Mouse (Mus musculus) liver, embryonic 14.5 days (tissue): ENCODE results near the gene Cyth4. TPM values are rescaled to one million over a fixed set of nuclear protein-coding genes. Genes with fewer than 3 reads are reported as not detected.

Source experiments
- ATAC-seq: fragments of 200-750 bp; cut with Nextera tagmentation; 2 replicates; pipeline ENCODE4 v1.8.0; 2017; ENCODE audit warnings: moderate number of reproducible peaks, mild to moderate bottlenecking, moderate library complexity; ENCODE audit not compliant: insufficient read depth
- DNase-seq, 3 experiments: peaks; one replicate each; pipeline ENCODE4 v3.0.0-alpha.2; 2012 to 2013; ENCODE audit warnings: low read depth in 3 of 3, low spot score in 3 of 3
- H3K27ac ChIP-seq: fragments of 300-500 bp; sonication (generic); 2 replicates; pipeline ENCODE4 v1.5.1; 2014; ENCODE audit warnings: moderate library complexity, mild to moderate bottlenecking, control low read depth, inconsistent platforms
- H3K27me3 ChIP-seq: fragments of 300-500 bp; sonication (generic); 2 replicates; pipeline ENCODE4 v1.6.1; 2014; ENCODE audit warnings: mild to moderate bottlenecking, low read length, moderate library complexity; ENCODE audit not compliant: control insufficient read depth, insufficient read depth
- H3K36me3 ChIP-seq: fragments of 300-500 bp; sonication (generic); replicated peaks from 2 replicates; pipeline ENCODE4 v1.6.1; 2014; ENCODE audit warnings: low read depth; ENCODE audit not compliant: control insufficient read depth, insufficient read depth
- H3K4me1 ChIP-seq, 2 experiments: fragments of 200-500 bp in 1 of 2; fragments of 300-500 bp in 1 of 2; sonication (generic) in 1 of 2; replicated peaks; 2 replicates each; pipeline ENCODE4 v1.6.1; 2012 to 2014; ENCODE audit warnings: antibody characterized with exemption in 1 of 2, inconsistent platforms in 1 of 2, low read length in 1 of 2; ENCODE audit not compliant: control insufficient read depth in 2 of 2, insufficient read depth in 2 of 2
- H3K4me2 ChIP-seq: fragments of 300-500 bp; sonication (generic); 2 replicates; pipeline ENCODE4 v1.6.1; 2014; ENCODE audit warnings: low read depth, mild to moderate bottlenecking, control low read depth, moderate library complexity
- H3K4me3 ChIP-seq, 2 experiments: fragments of 200-500 bp in 1 of 2; fragments of 300-500 bp in 1 of 2; sonication (generic) in 1 of 2; 2 replicates each; pipeline ENCODE4 v1.5.1; 2012 to 2014; ENCODE audit warnings: low read depth in 2 of 2, low read length in 2 of 2, mild to moderate bottlenecking in 2 of 2, control low read depth in 1 of 2, inconsistent platforms in 1 of 2, moderate library complexity in 1 of 2; ENCODE audit not compliant: insufficient read depth in 1 of 2
- H3K9ac ChIP-seq: fragments of 300-500 bp; sonication (generic); replicated peaks from 2 replicates; pipeline ENCODE4 v1.6.1; 2014; ENCODE audit warnings: mild to moderate bottlenecking, control low read depth, moderate library complexity
- H3K9me3 ChIP-seq: fragments of 300-500 bp; sonication (generic); 2 replicates; pipeline ENCODE4 v1.6.1; 2016; ENCODE audit warnings: low read length, mixed read lengths; ENCODE audit not compliant: control insufficient read depth
- CTCF ChIP-seq: IDR thresholded peaks from 2 replicates; pipeline ENCODE4 v1.5.1; 2016; ENCODE audit warnings: antibody characterized with exemption, low read depth, control low read depth
- EP300 ChIP-seq: IDR thresholded peaks from 2 replicates; pipeline ENCODE4 v1.6.1; 2016; ENCODE audit warnings: antibody characterized with exemption, low read depth
- WGBS: fragments of 180-500 bp; shearing (Covaris S2); extraction: QIAGEN DNeasy Blood & Tissue Kit; methylation state at CpG from one replicate; pipeline ENCODE4 v1.1.7; 2014; ENCODE audit not compliant: insufficient replicate concordance; 5-methylcytosine and 5-hydroxymethylcytosine counted together
- polyA plus RNA-seq, 2 experiments: library from polyadenylated mRNA; depleted of rRNA in 1 of 2; stranded (reverse) in 1 of 2; unstranded in 1 of 2; fragments of >200 nt; fragmentation: Nextera tagmentation in 1 of 2; extraction: Ambion mirVana in 1 of 2; gene quantifications; 2 replicates each; pipeline versions ENCODE4 v1.2.1 to v1.2.3; 2012 to 2014

The Cyth4 gene
- polyA plus RNA-seq, 2 experiments = 4.3 to 7.6 TPM

DNA sequence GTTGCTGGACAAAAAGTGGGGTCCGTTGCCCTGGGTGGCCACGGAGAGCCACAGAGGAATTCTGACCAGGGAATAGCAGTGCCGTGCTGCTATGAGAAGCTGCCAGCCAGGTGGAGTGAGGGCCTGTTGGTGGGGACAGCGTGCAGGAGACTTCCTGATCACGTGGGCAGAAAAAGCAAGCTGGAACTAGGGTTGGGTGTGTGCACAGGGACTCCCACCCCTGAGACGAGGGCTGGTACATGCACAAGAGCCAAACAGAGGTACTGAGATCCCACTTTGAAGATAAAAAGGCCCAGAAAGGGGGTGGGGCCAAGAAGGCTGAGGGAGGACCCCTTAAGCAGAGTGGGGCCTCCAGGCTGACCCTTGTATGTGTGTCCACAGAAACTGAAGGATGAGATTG, 7.4 kb downstream of the Cyth4 start:
- no peak overlapping the region for H3K4me3 ChIP-seq
- H3K9ac ChIP-seq = no peak overlapping the region
- no peak overlapping the region for H3K4me2 ChIP-seq
- H3K27ac ChIP-seq = no peak overlapping the region
- 49% methylated on average over 6 of the region's 6 CpGs for WGBS
- no peaks in the 10 kb centered on the region for H3K36me3 ChIP-seq
- H3K9me3 ChIP-seq = no peaks in the 10 kb centered on the region
- H3K4me1 ChIP-seq = no peaks in the 10 kb centered on the region
- DNase-seq (no peak), ATAC-seq (no peak)
- TF ChIP-seq EP300 (no peak), CTCF (no peak)
- no peaks in the 10 kb centered on the region for H3K27me3 ChIP-seq

DNA sequence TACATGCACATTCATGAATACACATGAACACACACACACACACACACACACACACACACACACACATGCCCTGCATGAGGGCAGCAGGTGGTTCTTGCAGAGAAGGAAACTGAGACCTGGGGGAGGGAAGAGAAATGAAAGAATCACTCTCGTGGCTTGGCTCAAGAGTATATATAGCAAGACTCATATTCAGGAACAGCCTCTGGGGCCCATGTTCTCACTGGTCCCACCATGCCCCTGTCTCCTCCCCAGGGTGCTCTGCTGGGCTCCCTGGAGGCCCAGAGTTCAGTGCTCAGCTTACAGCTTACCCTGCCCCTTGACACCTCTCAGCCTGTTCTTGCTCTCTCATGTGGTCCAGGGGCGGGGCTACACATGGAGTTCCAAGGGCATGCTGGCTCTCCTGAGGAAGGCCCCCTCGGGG, 8.5 kb downstream of the Cyth4 start:
- H3K27me3 ChIP-seq = no peaks in the 10 kb centered on the region
- no peak overlapping the region for H3K4me2 ChIP-seq
- H3K9ac ChIP-seq = no peak overlapping the region
- H3K9me3 ChIP-seq = no peaks in the 10 kb centered on the region
- no peak overlapping the region for H3K27ac ChIP-seq
- ATAC-seq (no peak), DNase-seq (no peak)
- no peaks in the 10 kb centered on the region for H3K4me1 ChIP-seq
- 29% methylated on average over 3 of the region's 3 CpGs for WGBS
- H3K36me3 ChIP-seq = no peaks in the 10 kb centered on the region
- no peak for TF ChIP-seq CTCF
- TF ChIP-seq EP300 = no peak
- no peak overlapping the region for H3K4me3 ChIP-seq

DNA sequence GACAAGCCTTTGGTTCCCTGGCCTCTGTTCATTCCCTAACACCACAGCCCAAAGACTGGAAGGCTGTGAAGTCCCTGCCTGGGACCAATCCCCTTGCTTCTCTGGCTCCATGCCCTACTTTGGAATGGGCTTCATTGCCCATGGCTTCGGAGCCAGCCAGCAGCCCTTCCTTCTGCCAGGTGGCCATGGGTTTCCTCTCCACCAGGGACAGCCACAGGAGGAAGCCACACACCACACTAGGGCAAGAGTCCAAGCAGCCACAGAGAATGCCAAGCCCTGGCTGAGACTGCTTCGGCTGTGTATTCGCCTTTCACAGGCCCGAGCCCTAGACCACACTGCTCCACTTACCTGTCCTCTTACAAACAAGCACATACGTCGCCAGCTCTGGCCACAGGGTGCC, 9.2 kb downstream of the Cyth4 start:
- no peak overlapping the region for H3K4me3 ChIP-seq
- no peak for TF ChIP-seq CTCF
- TF ChIP-seq EP300 = no peak
- no peaks in the 10 kb centered on the region for H3K27me3 ChIP-seq
- H3K4me2 ChIP-seq = no peak overlapping the region
- peaks cover 0 to 3% of the 10 kb centered on the region in 2 experiments; a peak in 1 of 4 replicates for H3K4me1 ChIP-seq
- no peak for ATAC-seq
- H3K9ac ChIP-seq = no peak overlapping the region
- 70% methylated on average over 6 of the region's 6 CpGs for WGBS
- no peak for DNase-seq
- no peaks in the 10 kb centered on the region for H3K9me3 ChIP-seq
- no peaks in the 10 kb centered on the region for H3K36me3 ChIP-seq
- no peak overlapping the region for H3K27ac ChIP-seq

DNA sequence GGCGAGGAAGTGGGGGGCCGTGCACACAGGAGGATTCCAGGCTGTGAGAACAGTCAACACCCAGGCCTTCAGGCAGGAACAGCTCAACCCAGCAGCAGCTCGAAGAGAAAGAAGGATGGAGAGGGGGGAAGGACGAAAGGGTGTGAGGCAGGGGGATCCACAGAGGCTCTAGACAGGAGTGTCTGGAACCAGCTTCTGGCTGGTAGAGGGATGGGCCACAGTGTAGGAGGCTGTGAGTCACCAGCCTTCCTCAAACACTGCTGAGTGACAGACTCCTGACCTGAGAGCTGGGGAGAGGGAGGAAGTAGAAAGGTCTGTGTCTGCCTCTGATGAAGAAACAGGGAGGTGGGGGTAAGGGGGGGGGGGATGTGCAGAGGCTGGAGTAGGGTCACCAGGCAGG, 10.6 kb downstream of the Cyth4 start:
- H3K4me1 ChIP-seq = peaks cover 0 to 3% of the 10 kb centered on the region in 2 experiments; a peak in 1 of 4 replicates
- TF ChIP-seq CTCF = no peak
- no peak for TF ChIP-seq EP300
- no peak overlapping the region for H3K9ac ChIP-seq
- no peaks in the 10 kb centered on the region for H3K36me3 ChIP-seq
- no peak overlapping the region for H3K4me2 ChIP-seq
- ATAC-seq (peak; percentile 6; the same call in 1 of the 2 replicates), DNase-seq (no peak)
- H3K9me3 ChIP-seq = no peaks in the 10 kb centered on the region
- WGBS = 55% methylated on average over 4 of the region's 4 CpGs
- H3K27ac ChIP-seq = no peak overlapping the region
- no peaks in the 10 kb centered on the region for H3K27me3 ChIP-seq
- no peak overlapping the region for H3K4me3 ChIP-seq

DNA sequence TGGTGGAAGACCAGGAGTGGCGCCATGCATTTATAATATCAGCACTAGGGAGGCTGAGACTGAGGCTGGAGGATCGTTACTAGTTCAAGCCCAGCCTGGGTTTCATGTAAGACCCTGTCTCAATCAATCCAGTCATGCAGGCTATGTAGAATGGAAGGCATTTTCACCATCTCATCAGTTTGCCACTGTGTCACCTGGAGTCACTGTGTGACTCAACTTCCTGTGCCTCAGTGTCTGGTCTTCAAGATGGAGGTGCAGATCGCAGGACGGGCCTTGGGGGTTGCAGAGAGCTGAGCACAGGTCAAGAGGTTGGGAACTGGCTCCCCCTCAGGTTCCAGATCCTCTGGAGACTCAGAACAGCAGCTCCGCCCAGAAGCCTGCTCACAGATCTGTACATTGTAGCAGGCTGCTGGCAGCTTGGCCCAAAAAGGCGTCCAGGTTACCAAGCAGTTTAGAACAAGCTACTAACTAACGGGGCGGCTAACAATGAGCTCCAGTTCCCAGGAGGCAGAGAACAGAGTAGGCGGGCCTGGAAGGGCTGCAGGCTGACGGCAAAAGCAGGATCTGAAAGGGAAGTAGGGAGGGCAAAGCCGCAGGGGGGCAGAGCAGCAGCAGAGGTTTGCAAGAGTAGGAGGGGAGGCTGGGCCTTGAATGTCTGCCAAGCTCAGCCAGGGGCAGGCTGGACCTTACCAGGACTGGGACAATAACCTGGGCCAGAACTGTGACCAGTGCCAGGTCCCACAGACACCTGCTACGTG, 14.0 kb downstream of the Cyth4 start:
- H3K27me3 ChIP-seq = no peaks in the 10 kb centered on the region
- no peak for DNase-seq

More for the DNA sequence above, 14.0 kb downstream of the Cyth4 start:
- no peak overlapping the region for H3K4me2 ChIP-seq
- no peaks in the 10 kb centered on the region for H3K36me3 ChIP-seq
- no peak overlapping the region for H3K4me3 ChIP-seq
- WGBS = 58% methylated on average over 12 of the region's 12 CpGs
- H3K4me1 ChIP-seq = peaks cover 0 to 3% of the 10 kb centered on the region in 2 experiments; a peak in 1 of 4 replicates
- TF ChIP-seq CTCF = no peak
- TF ChIP-seq EP300 = no peak
- H3K9ac ChIP-seq = no peak overlapping the region
- no peak for ATAC-seq
- no peak overlapping the region for H3K27ac ChIP-seq
- H3K9me3 ChIP-seq = no peaks in the 10 kb centered on the region
